Mouse (Mus musculus) ES-E14 (cell line): ENCODE data around the gene Tenm2.

ENCODE experiments used
- HCFC1 ChIP-seq: IDR thresholded peaks from 2 replicates; pipeline ENCODE4 v1.6.1; 2012; ENCODE audit warnings: low read length, inconsistent platforms, borderline replicate concordance; ENCODE audit not compliant: insufficient read depth
- MAFK ChIP-seq: IDR thresholded peaks from 2 replicates; pipeline ENCODE4 v1.6.1; 2014; ENCODE audit warnings: mild to moderate bottlenecking, low read depth, low read length, inconsistent platforms; ENCODE audit not compliant: insufficient read depth

GRCm38 (mm10) chr11:36804615-36805014 lies 431.1 kb downstream of the Tenm2 start:
- TF ChIP-seq MAFK (no peak), HCFC1 (no peak)
